Mouse (Mus musculus) bone marrow macrophage, adult 2 months (primary cell): Measurements from ENCODE around the gene Zfp654.

ENCODE experiments used
- CTCF ChIP-seq: IDR thresholded peaks from 2 replicates; pipeline ENCODE4 v1.5.1; 2012; ENCODE audit warnings: low read depth, mild to moderate bottlenecking, low read length, moderate library complexity
- POLR2A ChIP-seq: IDR thresholded peaks from 2 replicates; pipeline ENCODE4 v1.6.1; 2012; ENCODE audit warnings: mild to moderate bottlenecking, low read depth, low read length, borderline replicate concordance

- TF ChIP-seq CTCF (no peak), POLR2A (no peak)
Measured at GRCm38 (mm10) chr16:64872841-64873240, 21.4 kb upstream of the Zfp654 start.
